Mouse (Mus musculus): Measurements from ENCODE around the gene Uqcc1. TPM values are rescaled to one million over a fixed set of nuclear protein-coding genes. Genes with fewer than 3 reads are reported as not detected.
A peak's percentile ranks its signal among the peaks of the same experiment; 100 is the strongest.

Gene Uqcc1
- total and polyA plus RNA-seq, 3 experiments = 35.3 to 55.2 (median 49.8) TPM

GRCm38 (mm10) chr2:155914684-155915083 lies 15.4 kb downstream of the Uqcc1 start:
- peaks cover 37 to 78% of the 10 kb centered on the region in 2 experiments for H3K36me3 ChIP-seq (replicated peaks in 1 of 2; ENCODE audit: control insufficient read depth in 1 of 2, insufficient read depth in 1 of 2, low read length in 1 of 2)
- H3K4me1 ChIP-seq (ENCODE audit: control insufficient read depth in 1 of 2, insufficient read depth in 2 of 2) = peaks cover 0 to 21% of the 10 kb centered on the region in 2 experiments; a peak in 3 of 4 replicates
- no peak for TF ChIP-seq ZMIZ1 (IDR thresholded peaks at IDR 0.05; ENCODE audit: low read depth, low read length)
- TF ChIP-seq SMC3 (IDR thresholded peaks at IDR 0.05; ENCODE audit: low read depth, low read length) = no peak
- no peak for TF ChIP-seq MAX (IDR thresholded peaks at IDR 0.05; ENCODE audit: low read length)
- TF ChIP-seq JUND (conservative IDR thresholded peaks at IDR 0.05; ENCODE audit: low read depth, low read length) = no peak
- no peak for TF ChIP-seq UBTF (IDR thresholded peaks at IDR 0.05; ENCODE audit: low read depth, low read length)
- no peak for TF ChIP-seq MAZ (IDR thresholded peaks at IDR 0.05; ENCODE audit: low read depth, low read length)
- TF ChIP-seq MAFK (IDR thresholded peaks at IDR 0.05; ENCODE audit: insufficient replicate concordance, low read length) = no peak
- TF ChIP-seq ZKSCAN1 (IDR thresholded peaks at IDR 0.05; ENCODE audit: borderline replicate concordance, low read depth, low read length) = no peak
- TF ChIP-seq KAT2A (IDR thresholded peaks at IDR 0.05; ENCODE audit: insufficient replicate concordance, low read length) = no peak
- no peak for TF ChIP-seq ZC3H11A (IDR thresholded peaks at IDR 0.05; ENCODE audit: low read depth, low read length)
- no peak for TF ChIP-seq USF2 (conservative IDR thresholded peaks at IDR 0.05; ENCODE audit: low read depth, low read length)
- TF ChIP-seq PAX5 (IDR thresholded peaks at IDR 0.05; ENCODE audit: low read length) = no peak
- TF ChIP-seq MYC (IDR thresholded peaks at IDR 0.05; ENCODE audit: low read depth, low read length) = no peak
- no peak for TF ChIP-seq TBP (conservative IDR thresholded peaks at IDR 0.05; ENCODE audit: low read depth, low read length)
- no peak for TF ChIP-seq MXI1 (IDR thresholded peaks at IDR 0.05; ENCODE audit: low read depth, low read length)
- peaks cover 8% of the 10 kb centered on the region; the same call in 1 of the 2 replicates for H3K79me2 ChIP-seq (replicated peaks; ENCODE audit: control insufficient read depth, extremely low read depth, insufficient read depth, poor library complexity, severe bottlenecking)
- in situ Hi-C loops (cut with MboI; ENCODE audit: low pct_ligation_motif_present, low pct_unique_long_range_greater_than_20kb, low sequenced_read_pairs) (no loop called here), dilution Hi-C loops (cut with MboI; ENCODE audit: extremely low pct_ligation_motif_present, extremely low pct_unique_long_range_greater_than_20kb, low sequenced_read_pairs) (no loop called here)
- DNase-seq (ENCODE audit: extremely low read depth) = peak; percentile 16
- H3K27ac ChIP-seq (ENCODE audit: insufficient read depth, low read depth) = no peak overlapping the region
- no peaks in the 10 kb centered on the region for H3K9me3 ChIP-seq (replicated peaks; ENCODE audit: low read length)
- H3K4me2 ChIP-seq (ENCODE audit: insufficient read depth, low read depth, poor library complexity, severe bottlenecking) = no peak overlapping the region
- no peaks in the 10 kb centered on the region for H3K27me3 ChIP-seq (replicated peaks)
- no peak overlapping the region for H3K4me3 ChIP-seq (replicated peaks in 1 of 3; ENCODE audit: low read depth in 2 of 3, low read length in 2 of 3, poor library complexity in 1 of 3)
- no peak overlapping the region for H3K9ac ChIP-seq (ENCODE audit: insufficient read depth, low read depth)

GRCm38 (mm10) chr2:155903632-155904008 lies 26.5 kb downstream of the Uqcc1 start:
- no peaks in the 10 kb centered on the region for H3K27me3 ChIP-seq (replicated peaks)
- no peak overlapping the region for H3K9ac ChIP-seq (ENCODE audit: insufficient read depth, low read depth)
- peaks cover 0 to 17% of the 10 kb centered on the region in 2 experiments; a peak in 2 of 4 replicates for H3K4me1 ChIP-seq (ENCODE audit: control insufficient read depth in 1 of 2, insufficient read depth in 2 of 2)
- in situ Hi-C loops (cut with MboI; ENCODE audit: low pct_ligation_motif_present, low pct_unique_long_range_greater_than_20kb, low sequenced_read_pairs) = no loop called here
- dilution Hi-C loops (cut with MboI; ENCODE audit: extremely low pct_ligation_motif_present, extremely low pct_unique_long_range_greater_than_20kb, low sequenced_read_pairs) = no loop called here
- no peak for DNase-seq (ENCODE audit: extremely low read depth)
- TF ChIP-seq UBTF (IDR thresholded peaks at IDR 0.05; ENCODE audit: low read depth, low read length) = no peak
- TF ChIP-seq NRF1 (IDR thresholded peaks at IDR 0.05; ENCODE audit: low read depth, low read length) = no peak
- no peak for TF ChIP-seq POLR2AphosphoS2 (IDR thresholded peaks at IDR 0.05; ENCODE audit: low read depth, low read length)
- TF ChIP-seq JUN (IDR thresholded peaks at IDR 0.05; ENCODE audit: insufficient read depth, low read depth, low read length) = no peak
- TF ChIP-seq ZNF384 (IDR thresholded peaks at IDR 0.05; ENCODE audit: low read depth, low read length) = no peak
- no peak for TF ChIP-seq KAT2A (IDR thresholded peaks at IDR 0.05; ENCODE audit: insufficient replicate concordance, low read length)
- TF ChIP-seq EP300 (IDR thresholded peaks at IDR 0.05; ENCODE audit: low read length) = no peak
- TF ChIP-seq USF2 (conservative IDR thresholded peaks at IDR 0.05; ENCODE audit: low read depth, low read length) = no peak
- TF ChIP-seq MAZ (IDR thresholded peaks at IDR 0.05; ENCODE audit: low read depth, low read length) = no peak
- no peak for TF ChIP-seq ZKSCAN1 (IDR thresholded peaks at IDR 0.05; ENCODE audit: borderline replicate concordance, low read depth, low read length)
- no peak for TF ChIP-seq SMC3 (IDR thresholded peaks at IDR 0.05; ENCODE audit: low read depth, low read length)
- no peak for TF ChIP-seq JUND (conservative IDR thresholded peaks at IDR 0.05; ENCODE audit: low read depth, low read length)
- TF ChIP-seq ETS1 (conservative IDR thresholded peaks at IDR 0.05; ENCODE audit: low read depth, low read length) = no peak
- no peak overlapping the region for H3K4me3 ChIP-seq (replicated peaks in 1 of 3; ENCODE audit: low read depth in 2 of 3, low read length in 2 of 3, poor library complexity in 1 of 3)
- no peaks in the 10 kb centered on the region for H3K9me3 ChIP-seq (replicated peaks; ENCODE audit: low read length)
- no peak overlapping the region for H3K27ac ChIP-seq (ENCODE audit: insufficient read depth, low read depth)
- H3K36me3 ChIP-seq (replicated peaks in 1 of 2; ENCODE audit: control insufficient read depth in 1 of 2, insufficient read depth in 1 of 2, low read length in 1 of 2) = peaks cover 30 to 80% of the 10 kb centered on the region in 2 experiments
- no peak overlapping the region for H3K4me2 ChIP-seq (ENCODE audit: insufficient read depth, low read depth, poor library complexity, severe bottlenecking)
- no peaks in the 10 kb centered on the region for H3K79me2 ChIP-seq (replicated peaks; ENCODE audit: control insufficient read depth, extremely low read depth, insufficient read depth, poor library complexity, severe bottlenecking)

All from CH12.LX (cell line).